Mouse (Mus musculus) Muller cell, postnatal 12 days (primary cell): ENCODE measurements around the gene Cipc.

Source experiments
- DNase-seq: peaks from one replicate; pipeline ENCODE4 v3.0.0-alpha.2; 2015; ENCODE audit errors: inconsistent ontology term

The Cipc gene

GRCm38 (mm10) chr12:86989890-86990754, 43.3 kb downstream of the Cipc start, which contains the start of gene Zdhhc22:
Zdhhc22 (minus strand) TSS chr12:86990430.
- DNase-seq: peak; percentile 66

- no peak for DNase-seq
Measured at GRCm38 (mm10) chr12:86990755-86991110, 43.9 kb downstream of the Cipc start.

- peak; percentile 8 for DNase-seq
Measured at GRCm38 (mm10) chr12:86994166-86994565, 47.3 kb downstream of the Cipc start.

GRCm38 (mm10) chr12:86994776-86995175, 47.9 kb downstream of the Cipc start:
- DNase-seq: no peak

- DNase-seq: no peak
Measured at GRCm38 (mm10) chr12:86995931-86996330, 49.1 kb downstream of the Cipc start.

GRCm38 (mm10) chr12:86998699-86999098, 51.9 kb downstream of the Cipc start:
- DNase-seq: no peak

- DNase-seq: no peak
Measured at GRCm38 (mm10) chr12:86999283-86999820, 52.5 kb downstream of the Cipc start.

- DNase-seq: peak; percentile 14
Measured at GRCm38 (mm10) chr12:87000151-87000839, 53.5 kb downstream of the Cipc start.

GRCm38 (mm10) chr12:87000840-87001176, 54.0 kb downstream of the Cipc start:
- DNase-seq: peak; percentile 23

- DNase-seq: no peak
Measured at GRCm38 (mm10) chr12:87002209-87002608, 55.4 kb downstream of the Cipc start.

- DNase-seq: no peak
Measured at GRCm38 (mm10) chr12:87002815-87003214, 56.0 kb downstream of the Cipc start.

- no peak for DNase-seq
Measured at GRCm38 (mm10) chr12:87003606-87004005, 56.8 kb downstream of the Cipc start.

GRCm38 (mm10) chr12:87004596-87004995, 57.8 kb downstream of the Cipc start:
- no peak for DNase-seq
